Mouse (Mus musculus) intestine, postnatal 0 days (tissue): ENCODE measurements around the gene Wwox. TPM values are rescaled to one million over a fixed set of nuclear protein-coding genes. Genes with fewer than 3 reads are reported as not detected.

Experiments used
- ATAC-seq: fragments of 200-750 bp; cut with Nextera tagmentation; 2 replicates; pipeline ENCODE4 v1.8.0; 2017; ENCODE audit warnings: mild to moderate bottlenecking, moderate TSS enrichment, moderate library complexity
- H3K27ac ChIP-seq: fragments of 300-500 bp; sonication (generic); 2 replicates; pipeline ENCODE4 v1.5.1; 2014; ENCODE audit warnings: mild to moderate bottlenecking, low read depth, low read length, moderate library complexity
- H3K27me3 ChIP-seq: fragments of 300-500 bp; sonication (generic); replicated peaks from 2 replicates; pipeline ENCODE4 v1.6.1; 2014; ENCODE audit warnings: low read length, mixed read lengths; ENCODE audit not compliant: control insufficient read depth, insufficient read depth
- H3K36me3 ChIP-seq: fragments of 300-500 bp; sonication (generic); 2 replicates; pipeline ENCODE4 v1.6.1; 2014; ENCODE audit warnings: mild to moderate bottlenecking, moderate library complexity; ENCODE audit not compliant: control insufficient read depth, insufficient read depth
- H3K4me1 ChIP-seq: fragments of 300-500 bp; sonication (generic); replicated peaks from 2 replicates; pipeline ENCODE4 v1.6.1; 2014; ENCODE audit warnings: antibody characterized with exemption, low read length, mixed read lengths; ENCODE audit not compliant: control insufficient read depth, insufficient read depth
- H3K4me2 ChIP-seq: fragments of 300-500 bp; sonication (generic); replicated peaks from 2 replicates; pipeline ENCODE4 v1.6.1; 2014; ENCODE audit warnings: low read depth, mild to moderate bottlenecking, moderate library complexity
- H3K4me3 ChIP-seq: fragments of 300-500 bp; sonication (generic); 2 replicates; pipeline ENCODE4 v1.5.1; 2014; ENCODE audit warnings: low read depth, low read length
- H3K9ac ChIP-seq: fragments of 300-500 bp; sonication (generic); 2 replicates; pipeline ENCODE4 v1.6.1; 2014; ENCODE audit warnings: mild to moderate bottlenecking, low read depth, low read length
- H3K9me3 ChIP-seq: fragments of 300-500 bp; sonication (generic); 2 replicates; pipeline ENCODE4 v1.6.1; 2016; ENCODE audit warnings: mixed run types; ENCODE audit not compliant: control insufficient read depth
- CTCF ChIP-seq: sonication (generic); IDR thresholded peaks from 2 replicates; pipeline ENCODE4 v1.5.1; 2016; ENCODE audit warnings: low read depth, mild to moderate bottlenecking, control low read depth, antibody characterized with exemption, moderate library complexity
- WGBS: fragments of 180-500 bp; shearing (Covaris S2); extraction: QIAGEN DNeasy Blood & Tissue Kit; methylation state at CpG from one replicate; pipeline ENCODE4 v1.1.7; 2014; 5-methylcytosine and 5-hydroxymethylcytosine counted together
- polyA plus RNA-seq: library from polyadenylated mRNA; unstranded; fragments of >200 nt; fragmentation: Nextera tagmentation; extraction: Ambion mirVana; gene quantifications from 2 replicates; pipeline ENCODE4 v1.2.1, GENCODE M21; 2015

The Wwox gene
- polyA plus RNA-seq, 1 experiment from 2014 or later, result 7.1 TPM

- Histone ChIP-seq H3K4me3 (no peak overlapping the region), H3K36me3 (no peaks in the 10 kb centered on the region), H3K27ac (peak overlapping the region; percentile 86), H3K27me3 (no peaks in the 10 kb centered on the region), H3K9me3 (no peaks in the 10 kb centered on the region), H3K4me1 (peaks cover 3% of the 10 kb centered on the region), H3K4me2 (no peak overlapping the region), H3K9ac (no peak overlapping the region)
- no peak for ATAC-seq
- 71% methylated on average over 6 of the region's 6 CpGs for WGBS
- no peak for TF ChIP-seq CTCF
Observed at GRCm38 (mm10) chr8:115185431-115185964, 746.0 kb downstream of the Wwox start.

- ATAC-seq, result peak; percentile 86
- TF ChIP-seq CTCF, result no peak
- 49% methylated on average over 13 of the region's 13 CpGs for WGBS
Observed at GRCm38 (mm10) chr8:115186121-115186811, 746.8 kb downstream of the Wwox start.

GRCm38 (mm10) chr8:115186882-115187281 is 747.4 kb downstream of the Wwox start:
- peak overlapping the region; percentile 86 for H3K27ac ChIP-seq
- H3K4me2 ChIP-seq, result peak overlapping the region; percentile 27
- no peaks in the 10 kb centered on the region for H3K9me3 ChIP-seq
- peaks cover 3% of the 10 kb centered on the region for H3K4me1 ChIP-seq
- peak; percentile 41; the same call in 1 of the 2 replicates for ATAC-seq
- H3K9ac ChIP-seq, result peak overlapping the region; percentile 34; the same call in 1 of the 2 replicates
- no peaks in the 10 kb centered on the region for H3K36me3 ChIP-seq
- WGBS, result 42% methylated on average over 2 of the region's 2 CpGs
- H3K4me3 ChIP-seq, result no peak overlapping the region
- TF ChIP-seq CTCF, result no peak
- H3K27me3 ChIP-seq, result no peaks in the 10 kb centered on the region

More at GRCm38 (mm10) chr8:115186121-115186811, 746.8 kb downstream of the Wwox start:
- peak overlapping the region; percentile 86 for H3K27ac ChIP-seq
- no peaks in the 10 kb centered on the region for H3K9me3 ChIP-seq
- H3K4me2 ChIP-seq, result peak overlapping the region; percentile 27
- peaks cover 3% of the 10 kb centered on the region for H3K4me1 ChIP-seq
- no peaks in the 10 kb centered on the region for H3K36me3 ChIP-seq
- no peaks in the 10 kb centered on the region for H3K27me3 ChIP-seq
- no peak overlapping the region for H3K4me3 ChIP-seq
- no peak overlapping the region for H3K9ac ChIP-seq

- Histone ChIP-seq H3K4me1 (peaks cover 3% of the 10 kb centered on the region), H3K4me3 (no peak overlapping the region), H3K27me3 (no peaks in the 10 kb centered on the region), H3K27ac (no peak overlapping the region), H3K36me3 (no peaks in the 10 kb centered on the region), H3K4me2 (no peak overlapping the region), H3K9ac (no peak overlapping the region), H3K9me3 (no peaks in the 10 kb centered on the region)
- WGBS, result 82% methylated on average over 4 of the region's 4 CpGs
- ATAC-seq, result no peak
- TF ChIP-seq CTCF, result no peak
Observed at GRCm38 (mm10) chr8:115188446-115188845, 749.0 kb downstream of the Wwox start.

- H3K27me3 ChIP-seq, result no peaks in the 10 kb centered on the region
- H3K9ac ChIP-seq, result no peak overlapping the region
- WGBS, result 40% methylated on average over 11 of the region's 11 CpGs
- no peaks in the 10 kb centered on the region for H3K9me3 ChIP-seq
- H3K27ac ChIP-seq, result no peak overlapping the region
- H3K4me1 ChIP-seq, result peaks cover 3% of the 10 kb centered on the region
- no peak overlapping the region for H3K4me2 ChIP-seq
- H3K4me3 ChIP-seq, result no peak overlapping the region
- no peak for TF ChIP-seq CTCF
- H3K36me3 ChIP-seq, result no peaks in the 10 kb centered on the region
- ATAC-seq, result peak; percentile 42; the same call in 1 of the 2 replicates
Observed at GRCm38 (mm10) chr8:115189836-115190235, 750.4 kb downstream of the Wwox start.

- TF ChIP-seq CTCF, result no peak
- H3K36me3 ChIP-seq, result no peaks in the 10 kb centered on the region
- no peak overlapping the region for H3K27ac ChIP-seq
- H3K4me2 ChIP-seq, result no peak overlapping the region
- no peak overlapping the region for H3K9ac ChIP-seq
- 63% methylated on average over 2 of the region's 2 CpGs for WGBS
- H3K4me3 ChIP-seq, result no peak overlapping the region
- H3K9me3 ChIP-seq, result no peaks in the 10 kb centered on the region
- ATAC-seq, result no peak
- no peaks in the 10 kb centered on the region for H3K27me3 ChIP-seq
- no peaks in the 10 kb centered on the region for H3K4me1 ChIP-seq
Observed at GRCm38 (mm10) chr8:115193767-115194166, 754.3 kb downstream of the Wwox start.
